Mouse (Mus musculus) midbrain, embryonic 16.5 days (tissue): ENCODE measurements around the gene Tgfbr1. TPM values are rescaled to one million over a fixed set of nuclear protein-coding genes. Genes with fewer than 3 reads are reported as not detected.

ENCODE experiments used
- ATAC-seq: fragments of 200-750 bp; cut with Nextera tagmentation; 2 replicates; pipeline ENCODE4 v1.8.0; 2017; ENCODE audit warnings: moderate TSS enrichment
- H3K27ac ChIP-seq: fragments of 300-500 bp; sonication (generic); 2 replicates; pipeline ENCODE4 v1.5.1; 2014; ENCODE audit warnings: mild to moderate bottlenecking, low read length, mixed read lengths
- H3K27me3 ChIP-seq: fragments of 300-500 bp; sonication (generic); 2 replicates; pipeline ENCODE4 v1.6.1; 2014; ENCODE audit warnings: low read depth, low read length, mixed read lengths; ENCODE audit not compliant: control insufficient read depth, insufficient read depth
- H3K36me3 ChIP-seq: fragments of 300-500 bp; sonication (generic); 2 replicates; pipeline ENCODE4 v1.6.1; 2014; ENCODE audit warnings: mild to moderate bottlenecking, low read length, moderate library complexity, mixed read lengths; ENCODE audit not compliant: control insufficient read depth, insufficient read depth
- H3K4me1 ChIP-seq: fragments of 300-500 bp; sonication (generic); 2 replicates; pipeline ENCODE4 v1.6.1; 2014; ENCODE audit warnings: mild to moderate bottlenecking, low read length, mixed read lengths; ENCODE audit not compliant: control insufficient read depth, insufficient read depth
- H3K4me2 ChIP-seq: fragments of 300-500 bp; sonication (generic); 2 replicates; pipeline ENCODE4 v1.6.1; 2014; ENCODE audit warnings: mild to moderate bottlenecking, low read length, mixed read lengths
- H3K4me3 ChIP-seq: fragments of 300-500 bp; sonication (generic); 2 replicates; pipeline ENCODE4 v1.5.1; 2014; ENCODE audit warnings: low read depth, mild to moderate bottlenecking, low read length, moderate library complexity, mixed read lengths
- H3K9ac ChIP-seq: fragments of 300-500 bp; sonication (generic); 2 replicates; pipeline ENCODE4 v1.6.1; 2014; ENCODE audit warnings: low read depth, low read length, mixed read lengths
- H3K9me3 ChIP-seq: fragments of 300-500 bp; sonication (generic); replicated peaks from 2 replicates; pipeline ENCODE4 v1.6.1; 2014; ENCODE audit warnings: mild to moderate bottlenecking, low read length, mixed read lengths; ENCODE audit not compliant: control insufficient read depth, poor library complexity, severe bottlenecking
- WGBS: fragments of 180-500 bp; shearing (Covaris S2); extraction: QIAGEN DNeasy Blood & Tissue Kit; methylation state at CpG from one replicate; pipeline ENCODE4 v1.1.7; 2014; 5-methylcytosine and 5-hydroxymethylcytosine counted together
- polyA plus RNA-seq: library from polyadenylated mRNA; unstranded; fragments of >200 nt; fragmentation: Nextera tagmentation; extraction: Ambion mirVana; gene quantifications from 2 replicates; pipeline ENCODE4 v1.2.1, GENCODE M21; 2015

Gene Tgfbr1
- polyA plus RNA-seq, 1 experiment from 2014 or later, result 30.2 TPM

GRCm38 (mm10) chr4:47422946-47423345 is 69.9 kb downstream of the Tgfbr1 start:
- ATAC-seq, result no peak
- 0 out of 2 replicates have a peak, but pooled peaks cover 4% of the 10 kb centered on the region for H3K4me1 ChIP-seq
- H3K4me3 ChIP-seq, result no peak overlapping the region
- no peaks in the 10 kb centered on the region for H3K36me3 ChIP-seq
- no peak overlapping the region for H3K4me2 ChIP-seq
- 85% methylated on average over 3 of the region's 3 CpGs for WGBS
- no peaks in the 10 kb centered on the region for H3K9me3 ChIP-seq
- H3K27me3 ChIP-seq, result no peaks in the 10 kb centered on the region
- H3K27ac ChIP-seq, result no peak overlapping the region
- H3K9ac ChIP-seq, result no peak overlapping the region

- no peak overlapping the region for H3K4me3 ChIP-seq
- 0 out of 2 replicates have a peak, but pooled peaks cover 4% of the 10 kb centered on the region for H3K4me1 ChIP-seq
- 22% methylated on average over 2 of the region's 2 CpGs for WGBS
- no peak overlapping the region for H3K27ac ChIP-seq
- H3K4me2 ChIP-seq, result no peak overlapping the region
- H3K36me3 ChIP-seq, result no peaks in the 10 kb centered on the region
- no peak; the same call in 1 of the 2 replicates for ATAC-seq
- H3K27me3 ChIP-seq, result no peaks in the 10 kb centered on the region
- H3K9me3 ChIP-seq, result no peaks in the 10 kb centered on the region
- no peak overlapping the region for H3K9ac ChIP-seq
Measured at GRCm38 (mm10) chr4:47424376-47424775, 71.4 kb downstream of the Tgfbr1 start.

GRCm38 (mm10) chr4:47425247-47425830 is 72.3 kb downstream of the Tgfbr1 start:
- Histone ChIP-seq H3K9ac (no peak overlapping the region), H3K27me3 (no peaks in the 10 kb centered on the region), H3K36me3 (no peaks in the 10 kb centered on the region), H3K4me3 (no peak overlapping the region), H3K4me1 (0 out of 2 replicates have a peak, but pooled peaks cover 4% of the 10 kb centered on the region), H3K9me3 (no peaks in the 10 kb centered on the region), H3K4me2 (no peak overlapping the region), H3K27ac (no peak overlapping the region)
- WGBS, result 92% methylated on average over 16 of the region's 16 CpGs
- no peak for ATAC-seq

GRCm38 (mm10) chr4:47427606-47428005 is 74.6 kb downstream of the Tgfbr1 start:
- H3K27me3 ChIP-seq, result no peaks in the 10 kb centered on the region
- H3K4me2 ChIP-seq, result no peak overlapping the region
- H3K9me3 ChIP-seq, result no peaks in the 10 kb centered on the region
- ATAC-seq, result no peak
- 0 out of 2 replicates have a peak, but pooled peaks cover 4% of the 10 kb centered on the region for H3K4me1 ChIP-seq
- H3K9ac ChIP-seq, result no peak overlapping the region
- 68% methylated on average over 3 of the region's 3 CpGs for WGBS
- no peak overlapping the region for H3K27ac ChIP-seq
- no peak overlapping the region for H3K4me3 ChIP-seq
- no peaks in the 10 kb centered on the region for H3K36me3 ChIP-seq

- H3K27me3 ChIP-seq, result no peaks in the 10 kb centered on the region
- H3K27ac ChIP-seq, result no peak overlapping the region
- no peak for ATAC-seq
- H3K4me3 ChIP-seq, result no peak overlapping the region
- H3K36me3 ChIP-seq, result no peaks in the 10 kb centered on the region
- no peak overlapping the region for H3K9ac ChIP-seq
- no peaks in the 10 kb centered on the region for H3K9me3 ChIP-seq
- WGBS, result 86% methylated on average over 6 of the region's 6 CpGs
- H3K4me2 ChIP-seq, result no peak overlapping the region
- H3K4me1 ChIP-seq, result no peaks in the 10 kb centered on the region
Measured at GRCm38 (mm10) chr4:47430557-47430956, 77.5 kb downstream of the Tgfbr1 start.

GRCm38 (mm10) chr4:47431081-47431480 is 78.1 kb downstream of the Tgfbr1 start:
- no peaks in the 10 kb centered on the region for H3K27me3 ChIP-seq
- H3K27ac ChIP-seq, result no peak overlapping the region
- H3K36me3 ChIP-seq, result no peaks in the 10 kb centered on the region
- no peak overlapping the region for H3K4me2 ChIP-seq
- H3K4me1 ChIP-seq, result no peaks in the 10 kb centered on the region
- 86% methylated on average over 5 of the region's 5 CpGs for WGBS
- ATAC-seq, result no peak
- H3K9me3 ChIP-seq, result no peaks in the 10 kb centered on the region
- no peak overlapping the region for H3K4me3 ChIP-seq
- no peak overlapping the region for H3K9ac ChIP-seq

GRCm38 (mm10) chr4:47432766-47433165 is 79.7 kb downstream of the Tgfbr1 start:
- Histone ChIP-seq H3K27ac (no peak overlapping the region), H3K27me3 (no peaks in the 10 kb centered on the region), H3K4me1 (peaks cover 6% of the 10 kb centered on the region; the same call in 1 of the 2 replicates), H3K4me2 (no peak overlapping the region), H3K36me3 (no peaks in the 10 kb centered on the region), H3K4me3 (no peak overlapping the region), H3K9me3 (no peaks in the 10 kb centered on the region), H3K9ac (no peak overlapping the region)
- WGBS, result 83% methylated on average over 6 of the region's 7 CpGs
- no peak for ATAC-seq

- ATAC-seq, result no peak
- Histone ChIP-seq H3K36me3 (no peaks in the 10 kb centered on the region), H3K9me3 (no peaks in the 10 kb centered on the region), H3K4me3 (no peak overlapping the region), H3K27me3 (no peaks in the 10 kb centered on the region), H3K4me1 (peaks cover 9% of the 10 kb centered on the region), H3K4me2 (no peak overlapping the region), H3K9ac (no peak overlapping the region), H3K27ac (no peak overlapping the region)
- 53% methylated on average over 12 of the region's 12 CpGs for WGBS
Measured at GRCm38 (mm10) chr4:47435131-47435530, 82.1 kb downstream of the Tgfbr1 start.

- WGBS, result 70% methylated on average over 28 of the region's 28 CpGs
- ATAC-seq, result no peak
- Histone ChIP-seq H3K9ac (no peak overlapping the region), H3K27me3 (no peaks in the 10 kb centered on the region), H3K4me1 (peaks cover 9% of the 10 kb centered on the region), H3K36me3 (no peaks in the 10 kb centered on the region), H3K4me3 (no peak overlapping the region), H3K9me3 (no peaks in the 10 kb centered on the region), H3K27ac (no peak overlapping the region), H3K4me2 (no peak overlapping the region)
Measured at GRCm38 (mm10) chr4:47435566-47436360, 82.7 kb downstream of the Tgfbr1 start.
